Mouse (Mus musculus): ENCODE measurements around the gene Slc25a35.
"Not testable (repeated sequence)": the region's sequence is repeated elsewhere in the genome, so short reads cannot be mapped to it uniquely, and the experiment has no call there.

Gene Slc25a35

GRCm38 (mm10) chr11:69006575-69006974 lies 38.6 kb downstream of the Slc25a35 start:
- not testable (repeated sequence) for DNase-seq (ENCODE audit: inconsistent ontology term)

- DNase-seq (ENCODE audit: inconsistent ontology term) = peak; percentile 94
Measured at GRCm38 (mm10) chr11:69008182-69009121, 40.5 kb downstream of the Slc25a35 start, which contains the start of gene Pfas. TSS of gene Pfas (minus strand) at chr11:69008460.

GRCm38 (mm10) chr11:69009508-69009907 lies 41.6 kb downstream of the Slc25a35 start:
- no peak for DNase-seq (ENCODE audit: inconsistent ontology term)

- no peak for DNase-seq (ENCODE audit: inconsistent ontology term)
Measured at GRCm38 (mm10) chr11:69010400-69011323, 42.7 kb downstream of the Slc25a35 start.

- not testable (repeated sequence) for DNase-seq (ENCODE audit: inconsistent ontology term)
Measured at GRCm38 (mm10) chr11:69011445-69011844, 43.5 kb downstream of the Slc25a35 start.

- peak; percentile 91 for DNase-seq (ENCODE audit: inconsistent ontology term)
Measured at GRCm38 (mm10) chr11:69012071-69012601, 44.2 kb downstream of the Slc25a35 start.

GRCm38 (mm10) chr11:69015644-69016441 lies 47.9 kb downstream of the Slc25a35 start, which contains the start of gene Ctc1:
TSS of gene Ctc1 (plus strand) at chr11:69015911.
- peak; percentile 89 for DNase-seq (ENCODE audit: inconsistent ontology term)

GRCm38 (mm10) chr11:69016755-69017154 lies 48.8 kb downstream of the Slc25a35 start:
- no peak for DNase-seq (ENCODE audit: inconsistent ontology term)

- DNase-seq (ENCODE audit: inconsistent ontology term) = no peak
Measured at GRCm38 (mm10) chr11:69020691-69021090, 52.8 kb downstream of the Slc25a35 start.

Data from Muller cell, postnatal 12 days (primary cell).